Mouse (Mus musculus) mesoderm, embryonic 11.5 days (tissue): ENCODE data around the gene Tas2r135.

Source experiments
- DNase-seq: peaks from one replicate; pipeline ENCODE4 v3.0.0-alpha.2; 2012; ENCODE audit warnings: low read depth, low spot score

The Tas2r135 gene

GRCm38 (mm10) chr6:42426337-42426736, 21.1 kb downstream of the Tas2r135 start:
- DNase-seq, result no peak

GRCm38 (mm10) chr6:42433554-42433953, 28.3 kb downstream of the Tas2r135 start:
- DNase-seq, result no peak

GRCm38 (mm10) chr6:42434446-42434845, 29.2 kb downstream of the Tas2r135 start, which contains the start of gene Tas2r126:
Tas2r126 (plus strand) TSS chr6:42434535.
- DNase-seq, result no peak

GRCm38 (mm10) chr6:42435490-42435889, 30.3 kb downstream of the Tas2r135 start:
- no peak for DNase-seq

GRCm38 (mm10) chr6:42441395-42441794, 36.2 kb downstream of the Tas2r135 start:
- no peak for DNase-seq

GRCm38 (mm10) chr6:42444491-42444890, 39.3 kb downstream of the Tas2r135 start:
- DNase-seq, result no peak

GRCm38 (mm10) chr6:42447381-42447780, 42.1 kb downstream of the Tas2r135 start:
- no peak for DNase-seq
